Mouse (Mus musculus) lung, postnatal 0 days (tissue): ENCODE results near the gene Fbxl19.

ENCODE experiments used
- CTCF ChIP-seq: IDR thresholded peaks from 2 replicates; pipeline ENCODE4 v1.5.1; 2016; ENCODE audit warnings: antibody characterized with exemption, mild to moderate bottlenecking
- EP300 ChIP-seq: IDR thresholded peaks from 2 replicates; pipeline ENCODE4 v1.6.1; 2016; ENCODE audit warnings: antibody characterized with exemption, mild to moderate bottlenecking, control low read depth

- TF ChIP-seq CTCF (no peak), EP300 (no peak)
These were observed 15.4 kb downstream of the Fbxl19 start for GRCm38 (mm10) chr7:127759716-127760115.
